Mouse (Mus musculus) ES-Bruce4 (cell line): ENCODE data around the gene Clec4d.

ENCODE experiments used
- CTCF ChIP-seq: IDR thresholded peaks from one replicate; pipeline ENCODE4 v1.8.1; 2011; ENCODE audit warnings: low read depth, low read length
- POLR2A ChIP-seq: IDR thresholded peaks from one replicate; pipeline ENCODE4 v1.8.1; 2011; ENCODE audit warnings: low read length; ENCODE audit not compliant: insufficient read depth

- no peak for TF ChIP-seq CTCF
- no peak for TF ChIP-seq POLR2A
These were observed 3.0 kb upstream of the Clec4d start for GRCm38 (mm10) chr6:123258946-123259345.
